Mouse (Mus musculus) E14TG2a.4 (cell line): ENCODE data around the gene Dok4.

ENCODE experiments used
- CTCF ChIP-seq: conservative IDR thresholded peaks from 2 replicates; pipeline ENCODE4 v1.5.1; 2014; ENCODE audit warnings: low read length
- POU5F1 ChIP-seq: IDR thresholded peaks from 2 replicates; pipeline ENCODE4 v1.6.1; 2014; ENCODE audit warnings: low read length, borderline replicate concordance

GRCm38 (mm10) chr8:94857011-94857345 lies 19.2 kb downstream of the Dok4 start:
- TF ChIP-seq CTCF (no peak), POU5F1 (no peak)
